Mouse (Mus musculus): Measurements from ENCODE around the gene Gm8271.
"Not testable (repeated sequence)": the region's sequence is repeated elsewhere in the genome, so short reads cannot be mapped to it uniquely, and the experiment has no call there.

Gene Gm8271

DNA sequence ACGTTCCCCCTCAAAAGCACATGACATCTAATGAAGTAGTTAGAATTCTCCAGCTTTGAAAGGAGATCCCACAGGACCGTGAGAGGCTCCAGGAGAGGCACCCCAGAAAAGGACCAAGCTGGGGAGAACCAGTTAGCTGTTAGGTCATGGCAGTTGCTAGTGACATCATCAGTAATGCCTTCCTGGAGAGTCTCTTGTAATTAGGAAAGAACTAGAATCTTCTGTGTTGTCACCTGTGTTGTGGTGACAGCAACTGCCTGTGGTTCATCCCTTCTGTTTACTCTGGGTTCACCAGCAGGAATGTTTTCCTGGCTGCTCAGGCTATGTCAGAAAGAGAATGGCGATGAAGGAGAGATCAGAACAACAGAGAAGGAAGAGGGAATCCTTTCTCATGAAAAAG lies at the start of gene Gm8271:
Gene Gm8271, plus strand, starts transcription at position 301 of the 400 bp plus-strand sequence.
- not testable (repeated sequence) for DNase-seq (ENCODE audit: low spot score)

DNA sequence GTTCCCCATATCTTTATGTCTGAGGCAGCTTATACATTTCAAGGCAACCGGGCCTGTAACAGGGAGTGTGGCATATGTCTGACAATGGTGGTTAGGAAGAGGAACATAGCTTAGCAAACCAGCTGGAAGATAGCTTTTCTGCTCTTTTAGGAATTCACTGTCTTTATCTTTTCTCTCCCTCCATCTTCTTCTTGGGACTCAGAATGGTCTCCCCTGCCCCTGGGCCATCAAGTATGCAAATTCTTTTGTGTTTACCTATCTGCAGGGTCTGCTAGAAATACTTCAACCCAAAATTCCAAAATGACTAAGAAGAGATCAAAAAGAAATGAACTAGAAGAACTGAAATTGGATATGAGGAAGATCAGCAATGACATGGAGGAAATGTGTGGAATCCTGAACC lies 21.4 kb upstream of the Gm8271 start, which contains the start of gene Gm3317:
Gene Gm3317, plus strand, starts transcription at position 301 of the 400 bp plus-strand sequence.
- DNase-seq (ENCODE audit: low spot score), result not testable (repeated sequence)

All from testis, postnatal 10 days (tissue).